Mouse (Mus musculus) forebrain, embryonic 12.5 days (tissue): ENCODE results near the gene Pawr. TPM values are rescaled to one million over a fixed set of nuclear protein-coding genes. Genes with fewer than 3 reads are reported as not detected.

Source experiments
- ATAC-seq: fragments of 200-750 bp; cut with Nextera tagmentation; 2 replicates; pipeline ENCODE4 v1.8.0; 2017; ENCODE audit warnings: moderate TSS enrichment; ENCODE audit not compliant: low FRiP score
- H3K27ac ChIP-seq: fragments of 300-500 bp; sonication (generic); 2 replicates; pipeline ENCODE4 v1.5.1; 2016; ENCODE audit warnings: mild to moderate bottlenecking
- H3K27me3 ChIP-seq: fragments of 300-500 bp; sonication (generic); 2 replicates; pipeline ENCODE4 v1.6.1; 2016; ENCODE audit warnings: mild to moderate bottlenecking
- H3K36me3 ChIP-seq: fragments of 300-500 bp; sonication (generic); replicated peaks from 2 replicates; pipeline ENCODE4 v1.6.1; 2016; ENCODE audit warnings: mild to moderate bottlenecking
- H3K4me1 ChIP-seq: fragments of 300-500 bp; sonication (generic); 2 replicates; pipeline ENCODE4 v1.6.1; 2016
- H3K4me2 ChIP-seq: fragments of 300-500 bp; sonication (generic); 2 replicates; pipeline ENCODE4 v1.6.1; 2016; ENCODE audit warnings: mild to moderate bottlenecking, moderate library complexity
- H3K4me3 ChIP-seq: fragments of 300-500 bp; sonication (generic); replicated peaks from 2 replicates; pipeline ENCODE4 v1.5.1; 2016; ENCODE audit warnings: mild to moderate bottlenecking
- H3K9ac ChIP-seq: fragments of 300-500 bp; sonication (generic); 2 replicates; pipeline ENCODE4 v1.6.1; 2016; ENCODE audit warnings: mild to moderate bottlenecking
- H3K9me3 ChIP-seq: fragments of 300-500 bp; sonication (generic); 2 replicates; pipeline ENCODE4 v1.6.1; 2016
- WGBS: fragments of 180-500 bp; shearing (Covaris S2); methylation state at CpG from one replicate; pipeline ENCODE4 v1.1.7; 2016; 5-methylcytosine and 5-hydroxymethylcytosine counted together
- polyA plus RNA-seq: library from polyadenylated mRNA; unstranded; fragments of >200 nt; fragmentation: Nextera tagmentation; extraction: Ambion mirVana; gene quantifications from 2 replicates; pipeline ENCODE4 v1.2.1, GENCODE M21; 2016

The Pawr gene
- polyA plus RNA-seq, 1 experiment from 2014 or later = 13.3 TPM

DNA sequence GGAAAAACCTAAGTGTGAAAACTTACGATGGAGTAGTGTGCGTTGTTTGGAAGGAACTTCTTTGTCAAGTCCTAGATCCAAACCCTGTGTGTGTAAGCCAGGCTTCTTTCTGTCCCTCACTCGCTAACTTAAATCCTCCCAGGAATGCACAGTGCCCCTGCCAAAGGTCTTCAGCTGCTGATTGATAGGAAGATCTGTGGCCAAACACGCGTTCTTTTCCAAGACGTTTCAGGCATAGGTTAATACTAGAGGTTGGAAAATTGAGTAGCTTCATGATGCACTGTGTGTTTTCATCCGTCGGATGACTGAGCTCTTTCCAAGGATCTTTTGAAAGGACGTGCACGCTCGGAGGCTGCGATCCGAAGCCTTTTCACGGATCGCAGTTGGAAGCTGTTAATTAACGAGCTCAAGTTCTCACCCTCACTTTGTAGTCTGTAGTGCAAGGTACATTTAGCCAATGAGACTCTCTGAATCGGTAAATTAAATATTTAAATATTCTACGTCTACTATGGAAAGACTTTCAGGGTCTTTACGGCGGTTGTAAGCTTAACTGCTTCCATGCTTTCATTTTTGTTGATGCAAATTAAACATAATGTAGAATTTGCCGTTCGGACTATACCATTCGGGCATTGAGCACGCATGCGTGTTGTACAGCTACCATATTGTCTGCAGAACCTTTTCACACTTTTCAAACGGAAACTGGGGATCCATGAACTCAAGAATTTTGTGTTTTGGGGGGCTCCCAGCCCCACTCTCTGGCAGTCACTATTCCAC is 33.2 kb downstream of the Pawr start:
- Histone ChIP-seq H3K9me3 (no peaks in the 10 kb centered on the region), H3K27ac (peak overlapping the region; percentile 61), H3K36me3 (no peaks in the 10 kb centered on the region), H3K9ac (no peak overlapping the region), H3K4me2 (peak overlapping the region; percentile 35), H3K4me3 (peak overlapping the region; percentile 13; the same call in 1 of the 2 replicates), H3K27me3 (no peaks in the 10 kb centered on the region), H3K4me1 (peaks cover 14% of the 10 kb centered on the region; the same call in 1 of the 2 replicates)
- peak; percentile 74; the same call in 1 of the 2 replicates for ATAC-seq
- WGBS = 40% methylated on average over 26 of the region's 26 CpGs

DNA sequence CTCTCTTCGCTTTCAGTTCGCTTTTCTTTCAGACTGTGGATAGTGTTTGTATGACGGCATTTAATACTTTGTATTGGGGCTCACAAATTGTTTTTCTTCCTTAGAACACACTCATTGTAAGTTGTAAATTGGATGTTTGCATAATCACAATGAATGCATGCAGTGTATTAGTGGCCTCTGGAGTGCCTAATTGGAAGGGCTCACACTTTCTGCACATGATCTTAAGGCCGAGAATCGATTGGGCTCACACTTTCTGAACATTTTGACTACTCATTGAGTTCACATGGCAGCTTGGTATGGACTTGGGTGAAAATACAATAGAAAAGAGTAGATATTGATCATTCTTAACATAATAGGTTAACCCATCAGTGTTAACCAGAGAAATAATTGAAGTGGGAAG is 34.3 kb downstream of the Pawr start:
- H3K9ac ChIP-seq = no peak overlapping the region
- H3K27ac ChIP-seq = no peak overlapping the region
- H3K4me3 ChIP-seq = no peak overlapping the region
- H3K4me2 ChIP-seq = no peak overlapping the region
- H3K4me1 ChIP-seq = peaks cover 14% of the 10 kb centered on the region; the same call in 1 of the 2 replicates
- H3K27me3 ChIP-seq = no peaks in the 10 kb centered on the region
- no peaks in the 10 kb centered on the region for H3K9me3 ChIP-seq
- 68% methylated on average over 5 of the region's 5 CpGs for WGBS
- no peaks in the 10 kb centered on the region for H3K36me3 ChIP-seq
- no peak for ATAC-seq

DNA sequence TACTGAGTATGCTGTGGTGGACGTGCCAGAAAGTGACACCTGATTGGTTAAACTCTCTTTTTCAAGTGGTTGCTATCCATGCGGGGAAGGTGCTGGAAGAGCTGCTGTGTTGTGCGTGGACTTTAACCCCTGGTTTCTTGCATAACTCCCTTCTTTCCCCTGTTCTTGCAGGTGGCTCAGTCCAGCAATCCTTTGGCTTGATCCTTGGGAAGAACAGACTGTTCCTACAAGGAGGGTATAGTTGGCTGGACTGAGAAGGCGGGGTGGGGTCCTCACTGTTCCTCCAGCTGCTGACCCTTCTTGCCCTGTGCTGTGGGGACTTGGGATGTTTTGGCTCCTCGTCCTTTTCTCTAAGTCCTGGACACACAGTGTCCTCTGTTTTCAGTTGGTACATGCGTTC is 36.4 kb downstream of the Pawr start:
- no peak overlapping the region for H3K4me2 ChIP-seq
- H3K27ac ChIP-seq = no peak overlapping the region
- no peaks in the 10 kb centered on the region for H3K9me3 ChIP-seq
- peaks cover 21% of the 10 kb centered on the region; the same call in 1 of the 2 replicates for H3K4me1 ChIP-seq
- H3K36me3 ChIP-seq = no peaks in the 10 kb centered on the region
- no peak overlapping the region for H3K4me3 ChIP-seq
- H3K9ac ChIP-seq = no peak overlapping the region
- no peaks in the 10 kb centered on the region for H3K27me3 ChIP-seq
- WGBS = 92% methylated on average over 6 of the region's 6 CpGs
- no peak for ATAC-seq

DNA sequence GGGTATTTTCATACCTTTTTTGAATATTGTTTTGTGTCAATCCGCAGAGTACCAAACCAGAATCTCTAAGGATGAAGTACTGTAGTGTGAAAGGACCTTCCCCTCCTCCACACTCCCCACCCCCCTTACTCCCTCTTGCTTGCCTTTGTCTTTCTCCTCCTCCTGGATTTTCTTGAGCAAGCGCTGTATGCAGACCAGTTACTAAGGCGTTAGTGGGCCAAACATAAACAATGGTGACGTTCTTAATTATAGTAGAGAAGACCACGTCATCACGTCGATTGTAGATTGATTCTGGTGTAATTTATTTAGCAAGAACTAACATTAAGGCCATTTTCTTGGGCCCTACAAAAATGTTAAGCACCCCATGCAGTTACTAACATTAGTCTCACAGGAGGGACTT is 40.3 kb downstream of the Pawr start:
- H3K4me1 ChIP-seq = peaks cover 12% of the 10 kb centered on the region; the same call in 1 of the 2 replicates
- H3K36me3 ChIP-seq = no peaks in the 10 kb centered on the region; the same call in 1 of the 2 replicates
- H3K4me2 ChIP-seq = no peak overlapping the region
- 45% methylated on average over 7 of the region's 7 CpGs for WGBS
- no peaks in the 10 kb centered on the region; the same call in 1 of the 2 replicates for H3K9me3 ChIP-seq
- peak; percentile 48; the same call in 1 of the 2 replicates for ATAC-seq
- H3K27me3 ChIP-seq = no peaks in the 10 kb centered on the region
- H3K4me3 ChIP-seq = no peak overlapping the region
- H3K27ac ChIP-seq = no peak overlapping the region
- no peak overlapping the region for H3K9ac ChIP-seq

DNA sequence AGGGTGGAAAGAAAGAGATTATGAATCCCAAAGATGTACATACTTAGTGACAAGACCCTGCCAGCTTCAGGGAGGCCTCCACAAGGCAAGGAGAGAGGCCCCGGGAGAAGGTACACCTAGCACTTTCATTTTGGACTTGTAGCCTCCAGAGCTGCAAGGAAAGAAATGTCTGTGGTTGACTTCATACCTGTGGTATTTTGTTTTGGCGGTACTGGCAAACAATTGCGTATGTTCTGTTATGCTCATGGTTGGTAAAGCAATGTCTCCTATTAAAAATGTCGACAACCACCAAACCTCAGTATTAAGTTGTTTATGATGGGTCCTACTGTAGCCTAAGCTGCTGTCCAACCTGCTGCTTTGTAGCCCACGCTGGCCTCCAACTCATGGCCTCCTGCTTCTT is 40.9 kb downstream of the Pawr start:
- Histone ChIP-seq H3K4me2 (no peak overlapping the region), H3K4me1 (peaks cover 12% of the 10 kb centered on the region; the same call in 1 of the 2 replicates), H3K9me3 (no peaks in the 10 kb centered on the region; the same call in 1 of the 2 replicates), H3K27ac (no peak overlapping the region), H3K36me3 (no peaks in the 10 kb centered on the region; the same call in 1 of the 2 replicates), H3K4me3 (no peak overlapping the region), H3K27me3 (no peaks in the 10 kb centered on the region), H3K9ac (no peak overlapping the region)
- 93% methylated on average over 5 of the region's 5 CpGs for WGBS
- no peak for ATAC-seq

DNA sequence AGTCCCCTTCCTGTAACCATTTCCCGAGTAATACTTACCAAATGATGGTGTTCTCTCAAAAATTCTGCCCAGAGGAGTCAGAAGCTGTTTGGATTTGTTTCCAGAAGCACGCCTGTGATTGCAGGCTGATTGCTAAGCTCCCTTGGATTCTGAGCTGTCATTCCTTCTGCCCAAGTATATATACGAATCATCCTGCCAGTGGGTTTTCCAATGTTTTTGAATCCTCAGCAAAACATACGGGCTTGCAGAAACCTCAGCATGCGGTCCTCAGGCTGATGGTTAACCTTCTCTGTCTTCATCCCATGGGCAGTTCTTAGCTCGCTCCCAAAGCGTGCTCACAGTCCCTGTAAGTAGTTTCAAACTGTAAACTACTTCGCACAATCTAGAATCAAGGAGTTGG is 43.9 kb downstream of the Pawr start:
- H3K27ac ChIP-seq = no peak overlapping the region
- ATAC-seq = no peak
- WGBS = 95% methylated on average over 8 of the region's 8 CpGs
- no peaks in the 10 kb centered on the region; the same call in 1 of the 2 replicates for H3K9me3 ChIP-seq
- no peaks in the 10 kb centered on the region; the same call in 1 of the 2 replicates for H3K36me3 ChIP-seq
- H3K4me1 ChIP-seq = peaks cover 12% of the 10 kb centered on the region; the same call in 1 of the 2 replicates
- H3K4me2 ChIP-seq = no peak overlapping the region
- no peaks in the 10 kb centered on the region for H3K27me3 ChIP-seq
- no peak overlapping the region for H3K4me3 ChIP-seq
- no peak overlapping the region for H3K9ac ChIP-seq

DNA sequence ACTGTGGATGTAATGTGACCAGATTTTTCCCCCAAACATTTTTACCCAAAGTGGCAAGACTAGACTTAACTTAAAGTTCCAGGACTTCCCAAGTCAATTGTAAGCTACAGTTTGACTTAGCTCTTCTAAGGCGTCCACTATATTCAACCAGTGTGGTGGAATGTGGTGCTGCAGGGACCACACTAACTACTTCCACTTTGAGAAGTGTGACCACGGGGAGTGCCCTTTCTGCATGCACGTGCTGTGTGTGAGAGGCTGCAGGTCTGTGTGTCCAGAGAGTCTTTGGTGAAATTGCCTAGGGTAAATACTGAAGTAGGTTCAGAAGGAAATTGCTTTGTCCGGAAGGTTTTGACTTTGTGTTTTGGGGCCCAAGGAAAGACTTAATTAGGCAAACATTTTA is 44.4 kb downstream of the Pawr start:
- Histone ChIP-seq H3K27me3 (no peaks in the 10 kb centered on the region), H3K36me3 (no peaks in the 10 kb centered on the region; the same call in 1 of the 2 replicates), H3K9ac (no peak overlapping the region), H3K4me3 (no peak overlapping the region), H3K4me2 (no peak overlapping the region), H3K4me1 (peaks cover 12% of the 10 kb centered on the region; the same call in 1 of the 2 replicates), H3K27ac (no peak overlapping the region), H3K9me3 (no peaks in the 10 kb centered on the region; the same call in 1 of the 2 replicates)
- 93% methylated on average over 4 of the region's 4 CpGs for WGBS
- no peak for ATAC-seq

DNA sequence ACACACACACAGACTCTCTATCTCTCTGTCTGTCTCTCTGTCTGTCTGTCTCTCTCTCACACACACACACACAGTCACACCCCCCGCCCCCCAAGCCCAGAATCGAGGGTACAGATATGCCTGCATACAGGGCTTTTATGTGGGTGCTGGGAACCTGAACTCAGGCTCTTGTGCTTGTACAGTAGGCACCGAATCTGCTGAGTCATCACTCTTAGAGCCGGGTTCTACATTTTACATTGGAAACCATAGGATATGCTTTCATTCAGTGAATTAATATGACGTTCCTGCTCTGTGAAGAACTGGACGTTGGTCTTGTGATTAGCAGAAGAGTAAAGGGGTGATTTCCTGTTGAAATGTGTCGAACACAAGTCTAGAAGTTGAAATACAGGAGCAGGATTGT is 45.4 kb downstream of the Pawr start:
- no peaks in the 10 kb centered on the region for H3K27me3 ChIP-seq
- H3K27ac ChIP-seq = no peak overlapping the region
- 91% methylated on average over 7 of the region's 7 CpGs for WGBS
- ATAC-seq = no peak
- H3K9me3 ChIP-seq = no peaks in the 10 kb centered on the region; the same call in 1 of the 2 replicates
- H3K4me2 ChIP-seq = no peak overlapping the region
- no peaks in the 10 kb centered on the region; the same call in 1 of the 2 replicates for H3K36me3 ChIP-seq
- H3K4me1 ChIP-seq = peaks cover 7% of the 10 kb centered on the region; the same call in 1 of the 2 replicates
- H3K9ac ChIP-seq = no peak overlapping the region
- no peak overlapping the region for H3K4me3 ChIP-seq

DNA sequence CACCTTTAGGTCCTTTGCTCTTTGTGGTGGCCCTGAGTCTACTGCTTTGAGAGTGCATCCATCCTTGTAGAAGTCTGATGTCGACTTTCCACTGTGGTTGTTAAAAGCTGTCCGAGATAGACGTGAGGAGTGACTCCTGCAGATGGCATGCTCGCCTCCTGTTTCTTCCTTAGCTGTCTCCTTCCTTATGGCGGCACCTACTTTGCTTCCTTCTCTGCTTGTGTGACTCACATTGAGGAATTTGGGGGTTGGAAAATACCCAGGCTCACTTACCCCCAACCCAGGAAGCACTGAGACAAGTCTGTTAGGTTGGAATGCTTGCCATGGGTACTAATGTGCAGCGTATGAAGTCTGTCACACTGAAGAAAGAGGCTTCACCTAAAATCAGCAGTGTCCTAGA is 46.1 kb downstream of the Pawr start:
- 91% methylated on average over 6 of the region's 6 CpGs for WGBS
- H3K36me3 ChIP-seq = no peaks in the 10 kb centered on the region; the same call in none of the 2 replicates
- ATAC-seq = no peak

DNA sequence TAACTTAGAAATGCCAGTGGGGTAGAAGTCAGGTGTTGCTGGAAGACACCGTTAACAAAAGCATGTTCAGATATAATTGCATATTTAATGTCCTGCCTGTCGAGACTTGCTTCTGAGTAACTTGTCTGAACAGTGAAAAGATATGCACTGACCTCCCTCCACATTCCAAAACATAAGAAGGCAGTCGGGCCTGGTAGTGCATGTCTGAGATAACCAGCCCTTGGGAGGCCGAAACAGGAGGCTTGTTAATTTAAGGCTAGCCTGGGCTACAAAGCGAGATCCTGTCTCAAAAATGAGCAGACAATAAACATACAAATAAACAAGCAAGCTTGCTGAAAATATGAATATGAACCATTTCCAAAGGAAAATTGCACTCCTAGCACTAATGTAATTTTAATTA is 46.6 kb downstream of the Pawr start:
- no peak overlapping the region for H3K9ac ChIP-seq
- H3K9me3 ChIP-seq = no peaks in the 10 kb centered on the region; the same call in 1 of the 2 replicates
- 91% methylated on average over 5 of the region's 5 CpGs for WGBS

More for the DNA sequence above, 46.1 kb downstream of the Pawr start:
- no peak overlapping the region for H3K9ac ChIP-seq
- no peak overlapping the region for H3K4me3 ChIP-seq
- no peak overlapping the region for H3K27ac ChIP-seq
- no peak overlapping the region for H3K4me2 ChIP-seq
- H3K4me1 ChIP-seq = no peaks in the 10 kb centered on the region
- no peaks in the 10 kb centered on the region for H3K27me3 ChIP-seq
- H3K9me3 ChIP-seq = no peaks in the 10 kb centered on the region; the same call in 1 of the 2 replicates

DNA sequence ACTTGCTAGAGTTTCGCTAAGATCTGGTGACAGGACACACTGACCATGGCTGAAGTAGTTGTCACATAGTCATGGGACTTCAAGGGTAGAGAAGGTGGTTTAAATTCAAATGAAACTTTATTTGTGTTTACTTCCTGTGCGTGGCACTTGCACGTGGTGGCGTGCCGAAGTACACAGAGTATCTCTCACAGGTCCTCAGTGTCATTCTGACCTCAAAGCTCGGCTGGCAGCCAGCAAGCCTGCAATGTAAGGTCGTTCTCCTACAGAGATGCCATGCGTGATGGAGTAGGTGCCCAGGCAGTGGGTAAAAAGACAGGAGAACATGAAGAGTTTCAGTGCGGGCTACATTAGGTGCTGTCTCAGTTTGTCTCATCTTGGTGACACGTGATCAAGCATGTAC is 48.8 kb downstream of the Pawr start:
- Histone ChIP-seq H3K4me3 (no peak overlapping the region), H3K9ac (no peak overlapping the region), H3K4me1 (0 out of 2 replicates have a peak, but pooled peaks cover 10% of the 10 kb centered on the region), H3K9me3 (no peaks in the 10 kb centered on the region), H3K27ac (no peak overlapping the region), H3K27me3 (no peaks in the 10 kb centered on the region), H3K4me2 (no peak overlapping the region), H3K36me3 (no peaks in the 10 kb centered on the region; the same call in 1 of the 2 replicates)
- ATAC-seq = no peak
- WGBS = 95% methylated on average over 10 of the region's 10 CpGs

More for the DNA sequence above, 46.6 kb downstream of the Pawr start:
- Histone ChIP-seq H3K27me3 (no peaks in the 10 kb centered on the region), H3K4me3 (no peak overlapping the region), H3K27ac (no peak overlapping the region), H3K4me1 (no peaks in the 10 kb centered on the region), H3K36me3 (no peaks in the 10 kb centered on the region; the same call in none of the 2 replicates), H3K4me2 (no peak overlapping the region)
- no peak for ATAC-seq

DNA sequence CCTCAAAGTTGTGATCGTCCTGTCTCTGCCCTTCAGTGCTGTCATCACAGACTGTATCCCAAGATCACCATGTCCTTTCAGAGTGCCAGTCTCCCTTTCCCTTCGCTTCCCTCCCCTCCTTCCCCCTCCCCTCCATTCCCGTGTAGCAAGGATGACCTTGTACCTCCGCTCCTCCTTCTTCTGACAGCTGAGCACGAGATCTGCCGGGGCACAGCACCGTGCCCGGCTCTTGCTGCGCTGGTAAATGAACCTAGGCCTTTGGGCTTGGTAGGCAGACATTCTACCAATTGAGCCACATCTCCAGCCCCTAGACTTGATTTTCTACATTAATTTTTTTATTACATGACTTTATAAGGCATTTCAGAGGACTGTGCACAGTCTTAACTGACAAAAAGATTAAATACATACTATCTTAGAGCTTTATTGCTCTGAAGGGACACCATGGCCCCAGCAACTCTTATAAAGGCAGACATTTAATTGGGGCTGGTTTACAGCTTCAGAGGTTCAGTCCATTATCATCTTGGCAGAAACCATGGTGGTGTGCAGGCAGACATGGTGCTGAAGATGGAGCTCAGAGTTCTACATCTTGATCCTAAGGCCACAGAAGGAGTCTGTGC is 52.3 kb downstream of the Pawr start:
- no peak overlapping the region for H3K27ac ChIP-seq
- no peaks in the 10 kb centered on the region; the same call in 1 of the 2 replicates for H3K36me3 ChIP-seq
- H3K4me1 ChIP-seq = peaks cover 21% of the 10 kb centered on the region; the same call in 1 of the 2 replicates
- H3K4me3 ChIP-seq = no peak overlapping the region
- ATAC-seq = no peak
- no peak overlapping the region for H3K4me2 ChIP-seq
- H3K9me3 ChIP-seq = no peaks in the 10 kb centered on the region
- no peak overlapping the region for H3K9ac ChIP-seq
- 84% methylated on average over 9 of the region's 9 CpGs for WGBS
- H3K27me3 ChIP-seq = no peaks in the 10 kb centered on the region
